8 mouse cellular contexts compared by ENCODE assay signal in the genomic region with DNA sequence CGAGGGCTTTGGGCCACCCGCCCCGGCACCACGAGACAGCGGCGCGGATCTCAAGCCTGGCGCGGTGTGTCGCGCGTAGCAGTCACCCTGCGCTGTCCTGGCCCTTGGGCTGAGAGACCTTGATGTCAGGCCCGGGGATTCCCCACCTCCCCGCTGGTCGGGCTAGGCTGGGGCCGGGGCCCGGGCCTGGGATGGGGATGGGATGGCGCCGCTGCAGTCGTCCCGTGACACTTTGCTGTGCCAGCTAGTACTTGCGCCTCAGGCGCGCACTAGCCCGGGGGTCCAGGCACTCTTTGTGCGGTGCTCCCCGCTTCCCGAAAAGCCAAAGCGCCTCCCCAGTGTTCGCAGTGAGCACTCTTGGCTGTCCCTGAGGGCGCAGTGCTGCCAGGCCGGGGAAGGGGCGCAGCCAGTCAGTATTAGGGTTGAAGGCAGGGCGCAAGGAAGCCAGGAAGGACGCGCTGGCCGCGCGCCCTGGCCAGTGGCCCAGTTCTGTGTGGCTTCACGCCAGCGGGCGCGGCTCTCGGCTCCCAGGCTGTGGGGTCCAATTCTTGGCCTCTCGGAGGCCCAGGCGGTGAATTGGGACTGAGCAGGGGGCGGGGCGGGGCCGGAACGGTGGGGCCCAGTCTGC. TPM values are rescaled to one million over a fixed set of nuclear protein-coding genes. Genes with fewer than 3 reads are reported as not detected.
DNase-seq lines count a peak whose midpoint lies in the region; ATAC-seq and TF ChIP-seq lines count a peak whose summit lies in the region.

No protein-coding gene starts in this region.

- intact Hi-C loops in left cerebral cortex, adult 2 months (cut with DNase I): no loop called here

- peak overlapping the region; percentile 34 for H3K4me3 ChIP-seq in hindbrain, postnatal 0 days (ENCODE audit: low read length)
- peak overlapping the region; percentile 30 for H3K4me3 ChIP-seq in left cerebral cortex, adult 2 months

- H3K27ac ChIP-seq in hindbrain, postnatal 0 days: peak overlapping the region; percentile 84
- H3K27ac ChIP-seq in left cerebral cortex, adult 2 months: peak overlapping the region; percentile 42

- WGBS in hindbrain, postnatal 0 days: 10% methylated on average over 50 of the region's 51 CpGs

- peak overlapping the region; percentile 58 for H3K4me2 ChIP-seq in hindbrain, postnatal 0 days (ENCODE audit: low read depth, low read length)

- H3K9me3 ChIP-seq in hindbrain, postnatal 0 days (ENCODE audit: low read length): no peaks in the 10 kb centered on the region

- H3K9ac ChIP-seq in hindbrain, postnatal 0 days (replicated peaks; ENCODE audit: low read length): peak overlapping the region; percentile 58

- ATAC-seq in hindbrain, postnatal 0 days: peak; percentile 85

- peak; percentile 91 for DNase-seq in adipocyte (ENCODE audit: low spot score)
- DNase-seq in cerebellum, postnatal 36 days: peak; percentile 80 to 82
- DNase-seq in gastrocnemius, postnatal 10 days: peak; percentile 86
- peak; percentile 86 for DNase-seq in hindbrain, postnatal 0 days (ENCODE audit: low spot score)
- DNase-seq in left cerebral cortex, adult 2 months (ENCODE audit: extremely low spot score in 1 of 2, low spot score in 2 of 2): peak; percentile 76 to 82
- DNase-seq in lung, postnatal 25 days (ENCODE audit: low spot score): peak; percentile 82
- DNase-seq in right cerebral cortex, postnatal 25 days: peak; percentile 78
- DNase-seq in yolk sac, embryonic 10.5 days (ENCODE audit: low spot score): no peak

- H3K27me3 ChIP-seq in hindbrain, postnatal 0 days (ENCODE audit: insufficient read depth, low read length): no peaks in the 10 kb centered on the region

- H3K36me3 ChIP-seq in hindbrain, postnatal 0 days (ENCODE audit: insufficient read depth, low read length): peaks cover 16% of the 10 kb centered on the region

- peak; percentile 22; the same call in 1 of the 2 replicates for TF ChIP-seq CTCF in hindbrain, postnatal 0 days (IDR thresholded peaks at IDR 0.05; ENCODE audit: low read depth)
- no peak for TF ChIP-seq CTCF in left cerebral cortex, adult 2 months (IDR thresholded peaks at IDR 0.05)

- H3K4me1 ChIP-seq in hindbrain, postnatal 0 days (ENCODE audit: insufficient read depth, low read length): peaks cover 36% of the 10 kb centered on the region

RNA-seq across cellular contexts. Expression of a gene that starts 5.7 kb away (rescaled TPM):
- 10 to 100 TPM; 14.6 to 22.1 TPM for total RNA-seq in gastrocnemius, postnatal 10 days (2021)
- 114 and 129 TPM in 2 replicates for total RNA-seq in hindbrain, postnatal 0 days (2014; rRNA removed)
- polyA plus RNA-seq in hindbrain, postnatal 0 days (2015; fragmentation: Nextera tagmentation; extraction: Ambion mirVana): 9.3 TPM in 2 replicates
- 10 to 100 TPM; 32.1 to 34.1 TPM for total RNA-seq in left cerebral cortex, adult 2 months (2021)

RNA-seq across cellular contexts. Expression of a gene that starts 40.3 kb away (rescaled TPM):
- total RNA-seq in gastrocnemius, postnatal 10 days (2021): 10 to 100 TPM; 11.8 to 17.2 TPM
- 37.1 and 57.3 TPM in 2 replicates for total RNA-seq in hindbrain, postnatal 0 days (2014; rRNA removed)
- polyA plus RNA-seq in hindbrain, postnatal 0 days (2015; fragmentation: Nextera tagmentation; extraction: Ambion mirVana): 19.0 and 19.8 TPM in 2 replicates
- 10 to 100 TPM; 27.9 to 28.0 TPM for total RNA-seq in left cerebral cortex, adult 2 months (2021)

RNA-seq across cellular contexts. Expression of a gene that starts 59.9 kb away (rescaled TPM):
- total RNA-seq in gastrocnemius, postnatal 10 days (2021): 10 to 100 TPM; 50.5 to 55.1 TPM
- total RNA-seq in hindbrain, postnatal 0 days (2014; rRNA removed): 366 and 402 TPM in 2 replicates
- 672 and 704 TPM in 2 replicates for polyA plus RNA-seq in hindbrain, postnatal 0 days (2015; fragmentation: Nextera tagmentation; extraction: Ambion mirVana)
- total RNA-seq in left cerebral cortex, adult 2 months (2021): 100 to 1,000 TPM; 792 to 823 TPM
